Mouse (Mus musculus) adrenal gland, adult 8-10 months (tissue): ENCODE results near the gene Zfp212. TPM values are rescaled to one million over a fixed set of nuclear protein-coding genes. Genes with fewer than 3 reads are reported as not detected.

Experiments used
- DNase-seq: peaks from one replicate; pipeline ENCODE4 v3.0.0; 2022
- total RNA-seq, 4 experiments: library from RNA; stranded (reverse); gene quantifications; 2 replicates each; pipeline ENCODE4 v1.2.4; 2022

The Zfp212 gene
- total RNA-seq = 10 to 100 TPM; 17.0 to 25.4 (median 19.0) TPM

DNA sequence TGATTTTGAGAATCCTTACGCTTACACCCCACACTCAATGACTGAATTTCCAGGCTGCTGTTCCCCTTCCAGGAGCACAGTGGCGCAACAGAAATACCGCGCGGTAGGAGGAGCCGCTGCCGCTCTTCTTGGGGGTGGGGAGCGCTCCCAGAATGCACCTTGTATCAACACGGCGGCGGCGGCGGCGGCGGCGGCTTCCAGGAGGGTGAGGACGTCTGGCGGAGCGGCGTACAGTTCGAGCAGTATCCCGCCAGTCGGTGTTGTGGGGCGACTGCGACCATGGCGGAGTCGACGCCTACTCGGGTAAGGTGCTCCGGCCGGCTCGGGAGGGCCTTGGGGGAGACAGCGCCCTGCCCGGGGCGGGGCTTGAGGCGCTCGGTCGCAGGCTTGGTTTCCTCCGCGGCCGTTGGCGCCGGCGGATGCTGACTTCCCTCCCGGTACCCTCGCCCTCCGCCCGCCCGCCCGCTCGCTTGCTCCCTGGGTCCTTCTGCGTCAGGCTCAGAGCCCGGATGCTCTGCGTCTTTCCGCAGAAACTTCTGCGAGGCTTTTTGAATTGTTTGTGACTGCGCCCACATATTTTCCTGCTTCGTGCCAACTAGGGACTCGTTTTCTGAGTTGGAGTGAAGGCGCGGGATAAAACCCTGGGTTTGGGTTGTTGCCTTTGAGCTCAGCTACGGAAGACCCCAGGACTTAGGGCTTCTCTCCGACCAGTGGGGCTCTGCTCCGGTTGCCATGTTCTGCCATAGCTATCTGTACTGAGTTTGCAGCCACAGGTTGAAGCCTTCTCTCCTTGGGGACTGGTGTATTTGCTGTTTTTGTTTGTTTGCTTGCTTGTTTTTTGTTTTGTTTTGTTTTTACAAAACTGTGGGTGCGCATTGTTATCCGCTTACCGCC, at the start of gene Zfp212:
Zfp212 (plus strand) TSS at position 30 of the 894 bp plus-strand sequence.
- peak; percentile 80 for DNase-seq

DNA sequence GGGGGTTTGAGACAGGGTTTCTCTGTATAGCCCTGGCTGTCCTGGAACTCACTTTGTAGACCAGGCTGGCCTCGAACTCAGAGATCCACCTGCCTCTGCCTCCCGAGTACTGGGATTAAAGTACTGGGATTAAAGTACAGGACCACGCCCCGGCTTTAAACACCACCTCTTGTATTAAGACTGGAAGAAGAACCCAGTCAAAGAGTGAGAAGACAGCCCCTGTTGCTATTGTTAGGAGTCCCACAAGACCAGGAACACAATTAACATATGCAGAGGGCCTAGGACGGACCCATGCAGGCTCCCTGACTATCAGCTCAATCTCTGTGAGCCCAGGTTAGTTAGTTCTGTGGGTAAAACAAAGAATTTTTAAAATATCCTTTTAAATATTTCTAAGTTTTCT, 48.0 kb upstream of the Zfp212 start:
- DNase-seq = no peak

DNA sequence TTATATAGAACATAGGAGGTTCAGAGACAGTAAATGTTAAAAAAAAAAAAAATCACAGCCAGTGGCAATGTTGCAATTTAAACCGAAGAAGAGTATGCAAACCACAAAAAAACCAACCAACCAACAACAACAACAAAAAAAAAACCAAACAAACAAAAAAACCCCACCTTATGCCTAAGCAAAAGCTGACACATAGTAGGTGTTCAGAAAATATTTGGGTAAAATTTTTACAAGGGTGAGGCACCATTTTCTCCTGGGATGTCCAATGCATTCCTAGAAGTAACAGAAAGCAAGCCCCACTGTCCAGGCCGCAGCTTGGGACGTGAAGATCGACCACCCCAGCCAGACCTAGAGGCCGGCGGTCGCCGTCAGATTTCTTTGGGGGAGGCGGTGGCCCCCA, 43.2 kb upstream of the Zfp212 start, which contains the start of gene Zfp282:
Zfp282 (plus strand) TSS at position 147 of the 400 bp plus-strand sequence.
- no peak for DNase-seq

DNA sequence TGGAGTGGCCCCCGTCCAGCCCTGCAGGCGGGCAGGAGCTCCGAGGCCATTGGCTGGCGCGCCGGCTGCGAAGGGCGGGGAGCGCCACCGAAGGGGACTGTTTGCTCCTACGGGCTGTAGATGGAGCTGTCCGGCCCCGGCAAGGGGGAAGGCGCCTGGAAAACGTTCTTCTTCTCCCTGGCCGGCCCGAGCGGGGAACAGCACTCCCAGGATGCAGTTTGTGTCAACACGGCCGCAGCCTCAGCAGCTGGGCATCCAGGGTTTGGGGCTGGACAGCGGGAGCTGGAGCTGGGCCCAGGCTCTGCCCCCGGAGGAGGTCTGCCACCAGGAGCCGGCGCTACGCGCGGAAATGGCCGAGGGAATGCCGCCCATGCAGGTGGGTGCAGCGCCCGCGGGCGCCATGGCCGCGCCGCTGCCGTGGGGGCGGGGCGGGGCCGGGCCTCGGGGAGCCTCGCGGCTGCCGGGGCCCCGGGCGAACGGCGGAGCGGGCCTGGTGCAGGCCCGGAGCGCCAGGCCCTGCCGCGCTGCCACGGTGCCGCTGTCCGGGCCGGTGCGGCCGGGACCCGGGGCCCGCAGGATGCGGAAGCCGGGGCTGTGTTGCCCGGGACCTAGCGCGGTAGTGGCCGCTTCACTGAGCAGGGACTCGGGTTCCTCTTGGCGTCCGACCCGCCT, 42.7 kb upstream of the Zfp212 start:
- peak; percentile 90 for DNase-seq

DNA sequence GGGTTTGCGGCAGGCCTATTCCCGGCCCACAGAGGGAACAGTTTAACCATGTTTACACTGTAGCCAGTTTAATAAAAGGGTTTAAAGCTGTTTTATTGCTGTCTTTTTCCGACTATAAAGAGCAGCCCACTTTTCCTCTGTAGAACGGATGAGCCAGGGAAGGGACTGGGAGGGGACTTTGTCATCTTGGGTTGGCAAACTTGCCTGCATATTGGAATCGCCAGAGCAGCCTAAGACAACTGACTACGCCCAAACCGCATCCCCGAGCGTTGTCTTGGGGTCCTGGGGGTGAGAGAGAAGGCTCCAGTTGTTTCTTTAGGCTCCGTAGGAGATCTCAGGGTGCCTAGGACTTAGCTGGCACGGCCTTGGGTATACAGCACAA, 42.2 kb upstream of the Zfp212 start:
- DNase-seq = no peak

DNA sequence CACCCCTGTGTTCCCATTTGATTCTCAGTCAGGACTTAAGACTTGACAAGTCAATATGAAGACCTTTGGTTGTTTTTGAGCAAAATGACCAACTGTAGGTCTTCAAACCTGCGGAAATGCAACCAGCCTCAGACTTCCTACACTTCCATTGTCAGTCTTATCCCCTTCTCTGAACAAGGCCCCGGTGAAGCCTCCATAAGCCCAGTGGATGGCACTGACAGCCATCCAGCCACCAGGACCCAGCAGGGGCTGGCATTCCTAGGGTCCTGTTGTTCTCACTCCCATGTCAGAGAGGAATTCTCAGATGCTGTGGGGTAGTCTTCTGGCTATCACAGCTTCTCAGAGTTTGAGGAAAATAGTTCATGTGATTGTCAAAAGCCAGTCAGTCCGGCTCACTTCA, 41.7 kb upstream of the Zfp212 start:
- no peak for DNase-seq

DNA sequence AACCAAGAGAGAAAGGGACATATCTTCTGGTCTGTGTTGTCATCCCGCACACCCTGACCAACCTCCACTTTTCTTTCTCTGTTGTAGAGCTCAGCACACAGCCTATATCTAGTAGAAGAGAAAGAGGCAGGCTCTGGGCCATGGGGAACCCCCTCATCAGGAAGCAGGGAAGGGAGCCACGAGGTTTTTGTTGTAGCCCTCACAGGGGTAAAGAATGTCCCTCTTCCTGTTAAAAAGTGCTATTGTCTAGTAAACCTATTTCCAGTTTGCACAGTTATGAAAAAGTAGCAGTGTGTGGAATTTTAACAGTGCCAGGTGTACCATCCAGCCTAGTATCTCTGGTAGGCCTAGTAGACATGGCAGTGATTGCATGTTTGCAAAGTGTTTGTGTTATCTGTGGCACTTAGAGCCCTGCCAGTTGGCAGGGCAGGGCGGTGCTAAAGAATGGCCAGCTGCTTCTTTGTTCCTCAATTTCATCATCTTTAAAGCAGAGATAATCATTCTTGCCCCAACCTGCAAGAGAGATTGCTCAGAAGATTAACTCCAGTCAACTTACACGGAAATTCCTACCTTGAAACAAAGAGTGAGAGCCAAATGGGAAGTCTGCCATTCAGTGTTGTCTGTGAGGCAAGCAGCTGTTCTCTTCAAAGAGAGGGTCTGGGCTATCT, 41.1 kb upstream of the Zfp212 start:
- no peak for DNase-seq

DNA sequence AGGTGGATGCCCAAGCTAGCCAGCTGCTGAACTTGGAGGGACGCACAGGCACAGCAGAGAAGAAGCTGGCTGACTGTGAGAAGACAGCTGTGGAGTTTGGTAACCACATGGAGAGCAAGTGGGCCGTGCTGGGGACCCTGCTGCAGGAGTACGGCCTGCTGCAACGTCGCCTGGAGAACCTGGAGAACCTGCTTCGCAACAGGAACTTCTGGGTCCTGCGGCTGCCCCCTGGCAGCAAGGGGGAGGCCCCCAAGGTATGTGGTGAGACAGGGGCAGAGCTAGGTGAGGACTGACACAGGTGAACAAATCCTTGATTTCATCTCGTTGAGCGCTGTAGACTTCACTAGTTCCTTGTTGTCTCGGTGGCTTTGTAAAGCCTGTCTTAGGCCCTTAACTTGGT, 40.1 kb upstream of the Zfp212 start:
- DNase-seq = no peak

DNA sequence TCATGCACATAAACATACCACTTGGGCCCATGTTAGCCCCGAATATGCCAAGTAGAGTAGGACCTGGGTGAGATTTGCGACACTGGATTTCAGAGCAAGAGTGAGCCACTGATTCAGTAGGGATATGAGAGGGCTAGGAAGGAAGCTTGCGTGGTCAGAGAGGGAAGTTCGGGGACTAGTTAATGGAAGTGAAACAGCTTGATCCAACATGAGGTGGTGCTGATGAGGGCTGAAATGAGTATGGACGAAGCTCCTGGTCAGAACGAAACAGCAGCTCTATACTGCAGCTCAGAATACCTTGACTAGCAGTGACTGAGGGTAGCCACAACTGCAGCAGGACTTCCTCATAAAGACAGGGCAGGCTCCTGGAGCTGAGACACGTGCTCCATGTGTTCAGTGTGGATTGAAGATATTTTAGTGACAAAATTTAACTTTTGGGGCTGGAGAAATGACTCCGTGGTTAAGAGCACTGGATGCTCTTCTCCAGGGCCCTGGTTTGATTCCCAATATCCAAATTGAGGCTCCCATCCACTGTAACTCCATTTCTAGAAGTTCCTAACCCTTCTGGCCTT, 31.4 kb upstream of the Zfp212 start:
- no peak for DNase-seq

DNA sequence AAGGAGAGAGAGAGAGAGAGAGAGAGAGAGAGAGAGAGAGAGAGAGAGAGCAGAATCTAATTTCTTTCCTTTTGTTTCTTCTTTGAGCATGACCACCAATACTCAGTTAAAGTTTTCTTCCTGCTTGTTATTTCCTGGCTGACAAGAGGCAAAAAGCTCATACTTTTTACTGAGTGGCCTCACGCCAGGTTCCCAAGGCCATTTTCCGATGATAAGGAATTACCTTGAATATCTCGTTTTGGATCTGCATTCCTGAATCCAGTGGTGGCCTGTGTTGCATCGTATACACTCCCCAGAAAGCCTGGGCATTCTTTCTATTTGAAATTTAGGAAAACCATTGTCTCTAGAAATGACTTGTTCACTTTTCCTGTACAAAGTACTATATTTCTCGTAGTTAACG, 20.9 kb upstream of the Zfp212 start:
- peak; percentile 24 for DNase-seq

DNA sequence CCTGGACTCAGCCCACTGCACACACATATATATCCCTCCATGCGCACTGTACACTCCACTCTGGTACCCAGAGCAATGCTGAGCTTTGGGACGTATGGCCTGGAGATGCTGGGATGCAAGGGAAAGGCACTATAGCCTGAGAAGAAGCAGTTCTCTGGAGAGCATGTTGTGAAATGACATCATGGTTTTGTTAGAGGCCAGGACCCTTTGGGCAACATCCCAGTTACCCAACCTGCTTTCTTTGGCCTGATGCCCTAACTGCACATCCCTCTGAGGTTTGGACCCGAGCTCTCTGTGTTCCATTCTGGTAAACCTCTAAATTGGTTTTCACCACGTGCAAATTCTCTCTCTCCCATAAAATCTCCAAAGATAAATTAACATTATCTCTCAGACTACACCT, 16.7 kb upstream of the Zfp212 start:
- DNase-seq = no peak

DNA sequence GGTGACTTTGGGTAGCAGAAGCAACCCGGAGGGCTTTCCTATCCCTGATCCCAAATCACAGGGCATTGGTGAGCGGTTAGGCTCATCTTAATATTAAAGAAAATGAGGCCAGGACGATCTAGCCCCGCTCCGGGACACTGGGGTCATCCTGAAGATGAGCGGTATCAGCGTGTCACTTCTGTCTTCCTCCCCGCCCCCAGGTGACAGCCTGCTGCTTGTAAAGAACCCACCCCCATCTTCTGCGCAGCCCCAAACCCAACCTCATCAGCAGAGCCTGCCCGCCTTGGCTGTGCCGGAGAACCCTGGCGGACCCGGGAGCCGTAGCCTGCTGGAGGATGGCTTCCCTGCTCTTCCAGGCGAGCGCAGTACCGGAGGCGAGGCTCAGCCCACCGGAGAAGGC, 15.9 kb upstream of the Zfp212 start:
- DNase-seq = no peak

DNA sequence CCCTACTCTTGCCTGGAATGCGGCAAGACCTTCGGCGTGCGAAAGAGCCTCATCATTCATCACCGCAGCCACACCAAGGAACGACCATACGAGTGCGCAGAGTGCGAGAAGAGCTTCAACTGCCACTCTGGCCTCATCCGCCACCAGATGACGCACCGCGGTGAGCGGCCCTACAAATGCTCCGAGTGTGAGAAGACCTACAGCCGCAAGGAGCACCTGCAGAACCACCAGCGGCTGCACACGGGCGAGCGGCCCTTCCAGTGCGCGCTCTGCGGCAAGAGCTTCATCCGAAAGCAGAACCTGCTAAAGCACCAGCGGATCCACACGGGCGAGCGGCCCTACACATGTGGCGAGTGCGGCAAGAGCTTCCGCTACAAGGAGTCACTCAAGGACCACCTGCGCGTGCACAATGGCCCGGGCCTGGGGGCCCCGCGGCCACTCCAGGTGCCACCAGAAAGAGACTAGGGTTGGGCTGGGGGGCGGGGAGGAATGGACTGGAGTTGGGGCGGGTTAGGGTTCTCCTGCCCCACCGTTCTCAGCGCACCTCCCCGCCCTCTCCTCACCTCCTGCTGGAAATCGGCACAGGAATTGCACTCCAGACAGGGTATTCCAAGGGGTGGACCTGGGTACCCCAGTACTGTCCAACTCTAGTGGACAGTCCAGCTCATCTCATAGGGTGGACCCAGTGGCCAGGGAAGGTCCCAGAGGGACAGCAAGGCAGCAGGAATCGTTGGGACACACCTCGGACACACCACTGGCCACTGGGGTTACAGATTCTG, 15.2 kb upstream of the Zfp212 start:
- no peak for DNase-seq

DNA sequence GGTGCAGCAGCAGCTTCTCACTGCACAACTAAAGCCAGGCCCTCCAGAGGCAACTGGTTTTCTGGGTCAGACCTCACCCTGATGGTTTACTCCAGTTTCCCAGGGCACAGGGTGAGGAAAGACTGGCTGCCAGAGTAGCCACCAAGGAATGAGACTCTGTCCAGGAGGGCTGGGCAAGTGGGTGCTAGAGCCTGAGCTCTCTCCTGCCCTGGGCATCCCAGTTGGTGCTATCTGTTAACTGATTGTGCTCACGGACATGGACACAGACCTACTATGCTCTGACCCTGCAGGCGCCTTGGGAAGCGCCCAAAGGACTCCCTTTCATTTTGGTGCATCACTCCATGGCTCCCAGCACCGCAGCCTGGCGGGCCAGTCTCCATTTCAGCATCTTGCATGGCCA, 13.9 kb upstream of the Zfp212 start:
- DNase-seq = no peak

DNA sequence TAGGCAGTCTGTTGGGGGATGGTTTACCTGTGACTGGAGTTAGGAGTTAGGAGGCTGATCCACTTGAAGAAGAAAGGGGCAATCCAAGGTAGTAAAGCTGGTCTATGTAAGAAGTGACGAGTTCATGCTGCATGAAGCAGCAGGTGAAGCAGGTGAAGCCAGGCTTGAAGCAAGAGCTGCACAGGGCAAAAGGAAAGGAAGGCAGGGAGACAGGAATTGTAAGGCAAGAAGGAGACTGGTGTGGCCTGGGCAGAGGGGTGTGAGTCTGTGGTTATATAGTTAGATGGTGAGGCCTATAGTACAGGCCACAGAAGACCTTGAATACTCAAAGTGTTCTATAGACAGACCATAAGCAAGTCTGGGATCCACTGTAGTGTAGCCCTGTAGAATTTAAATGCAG, 11.3 kb upstream of the Zfp212 start:
- no peak for DNase-seq

DNA sequence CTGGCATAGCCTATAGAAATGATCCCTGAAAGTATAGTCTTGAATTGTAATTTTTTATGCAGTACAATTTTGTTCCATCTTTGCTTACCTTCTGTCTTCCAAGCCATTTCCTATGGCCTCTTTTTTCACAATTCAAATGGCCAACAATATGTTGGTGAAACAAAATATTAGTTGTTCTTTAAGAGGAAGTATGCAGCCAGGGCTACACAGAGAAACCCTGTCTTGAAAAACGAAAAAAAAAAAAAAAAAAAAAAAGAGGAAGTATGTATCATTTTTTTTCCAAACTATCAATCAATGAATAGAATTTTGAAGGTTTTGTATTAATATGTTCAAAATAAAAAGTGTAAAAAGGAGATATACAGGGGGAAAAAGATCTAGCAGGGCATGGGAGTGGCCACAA, 8.6 kb upstream of the Zfp212 start:
- DNase-seq = no peak

DNA sequence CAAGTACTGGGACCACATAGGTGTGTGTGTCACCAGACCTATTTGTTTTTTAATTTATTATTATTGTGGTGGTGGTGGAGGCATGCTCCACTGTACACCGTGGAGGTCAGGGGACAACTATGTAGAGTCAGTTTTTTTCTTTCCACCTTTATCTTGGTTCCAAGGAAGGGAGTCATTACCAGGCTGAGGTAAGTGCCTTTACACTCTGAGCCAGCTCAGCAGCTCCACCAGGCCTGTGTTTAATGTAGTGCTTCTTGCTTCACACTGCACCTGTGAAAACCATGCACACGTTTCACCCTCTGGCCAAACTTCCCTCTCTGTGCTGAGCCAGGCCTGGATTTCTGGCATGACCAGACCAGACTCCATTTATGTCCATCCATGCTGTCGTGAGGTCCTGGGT, 7.3 kb upstream of the Zfp212 start:
- no peak for DNase-seq

DNA sequence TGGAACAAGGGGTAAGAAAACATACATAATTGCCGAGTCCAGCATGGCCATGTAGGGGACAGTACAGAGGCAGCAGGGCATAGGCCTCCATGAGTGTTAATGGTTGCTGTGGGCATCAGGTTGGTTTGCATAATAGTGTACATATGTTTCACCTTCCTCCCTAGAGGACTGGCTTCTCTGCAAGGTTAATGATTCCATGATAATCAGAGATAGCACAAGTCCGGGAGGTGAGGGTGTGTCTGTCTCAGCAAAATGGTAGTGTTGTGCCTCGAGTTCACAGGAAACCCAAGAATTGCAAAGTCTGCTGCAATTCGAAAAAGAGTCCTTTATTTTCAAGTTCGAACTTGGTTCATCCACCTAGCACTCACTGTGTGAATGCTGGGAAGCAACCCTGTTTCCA, 3.2 kb upstream of the Zfp212 start:
- DNase-seq = no peak

DNA sequence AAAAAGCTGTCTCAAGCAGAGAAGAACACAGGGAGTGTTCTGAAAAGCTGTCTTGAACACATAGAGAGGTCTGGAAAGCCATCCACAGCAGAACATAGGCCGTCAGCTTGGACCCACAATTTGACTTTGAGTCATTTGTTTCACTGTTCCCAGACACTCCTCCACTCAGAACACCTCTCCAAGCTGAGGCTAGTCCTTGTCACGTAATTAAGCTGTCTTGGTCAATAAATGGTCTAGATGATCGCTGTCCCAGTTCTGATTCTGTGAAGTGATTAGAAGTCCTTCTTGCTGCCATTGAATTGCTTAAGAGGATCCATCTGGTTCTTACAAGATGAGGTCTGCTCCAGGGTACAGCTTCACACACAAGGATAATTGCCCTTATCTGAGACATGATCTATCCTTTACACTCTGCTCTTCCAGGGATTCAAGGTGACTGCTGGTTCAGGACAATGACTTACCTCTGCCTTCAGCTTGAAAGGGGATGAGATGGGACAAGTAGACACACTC, 1.5 kb upstream of the Zfp212 start:
- no peak for DNase-seq

DNA sequence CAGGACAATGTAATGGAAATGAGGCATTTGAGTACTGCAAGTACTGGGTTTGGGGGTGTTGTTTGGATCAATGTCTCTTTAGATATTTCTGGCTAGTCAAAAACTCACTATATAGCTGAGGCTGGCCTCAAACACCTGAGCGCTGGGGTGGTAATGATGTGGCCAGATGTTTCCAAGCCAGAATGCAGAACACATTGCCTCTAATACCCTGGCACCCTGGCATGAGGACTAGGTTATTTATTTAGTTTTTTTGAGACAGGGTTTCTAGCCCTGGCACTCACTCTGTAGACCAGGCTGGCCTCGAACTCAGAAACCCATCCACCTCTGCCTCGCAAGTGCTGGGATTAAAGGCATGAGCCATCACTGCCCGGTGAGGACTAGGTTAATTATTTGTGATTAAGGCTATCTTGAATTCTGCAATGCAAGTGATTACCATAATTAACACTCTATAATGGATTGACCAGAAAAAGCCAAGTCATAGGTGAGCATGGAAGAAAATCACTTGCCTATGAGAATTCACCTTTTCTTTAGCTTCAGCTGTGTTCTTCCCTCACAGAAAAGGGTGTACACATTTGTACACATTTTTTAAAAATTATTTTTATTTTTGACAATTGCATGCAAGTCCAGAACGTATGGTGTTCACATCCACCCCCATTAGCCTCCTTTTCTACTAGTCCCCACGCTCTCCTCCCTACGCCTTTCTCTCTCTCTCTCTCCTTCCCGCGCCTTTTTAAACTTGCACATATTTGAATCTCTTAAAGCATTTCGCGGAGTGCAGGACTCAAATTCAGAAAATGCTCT, 430 bp upstream of the Zfp212 start:
- DNase-seq = no peak

DNA sequence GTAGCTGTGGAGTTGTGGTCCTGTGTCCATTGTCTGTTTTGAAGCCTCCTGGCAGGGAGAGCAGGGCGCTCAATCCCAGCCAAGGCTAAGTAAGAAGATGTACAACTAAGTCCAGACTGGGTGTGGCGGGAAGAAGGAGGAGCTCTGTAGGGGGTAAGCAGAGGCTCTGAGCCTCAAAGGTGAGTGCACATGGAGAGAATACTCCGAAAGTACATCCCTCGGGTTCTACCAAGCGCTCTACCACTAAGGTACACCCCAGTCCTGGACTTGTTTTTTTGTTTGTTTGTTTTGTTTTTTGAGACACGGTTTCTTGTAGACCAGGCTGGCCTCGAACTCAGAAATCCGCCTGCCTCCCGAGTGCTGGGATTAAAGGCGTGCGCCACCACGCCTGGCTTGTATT, 22.2 kb downstream of the Zfp212 start:
- no peak for DNase-seq
